Mouse (Mus musculus): ENCODE measurements around the gene Cd28. TPM values are rescaled to one million over a fixed set of nuclear protein-coding genes. Genes with fewer than 3 reads are reported as not detected.

The Cd28 gene
- 0.19 and 0.27 TPM in 2 replicates for polyA plus RNA-seq (2012; rRNA removed)

GRCm38 (mm10) chr1:60716567-60716966 is at the start of gene Cd28:
TSS of gene Cd28 (plus strand) at chr1:60716800.
- no peak for DNase-seq (ENCODE audit: low read depth)

- DNase-seq (ENCODE audit: low read depth) = no peak
Measured at GRCm38 (mm10) chr1:60667873-60668616, 48.6 kb upstream of the Cd28 start.

- DNase-seq (ENCODE audit: low read depth) = peak; percentile 70
Measured at GRCm38 (mm10) chr1:60669048-60669447, 47.6 kb upstream of the Cd28 start.

- DNase-seq (ENCODE audit: low read depth) = no peak
Measured at GRCm38 (mm10) chr1:60669664-60670063, 46.9 kb upstream of the Cd28 start.

GRCm38 (mm10) chr1:60670172-60670571 is 46.4 kb upstream of the Cd28 start:
- DNase-seq (ENCODE audit: low read depth) = no peak

GRCm38 (mm10) chr1:60683766-60684165 is 32.8 kb upstream of the Cd28 start:
- DNase-seq (ENCODE audit: low read depth) = no peak

- DNase-seq (ENCODE audit: low read depth) = peak; percentile 65
Measured at GRCm38 (mm10) chr1:60696115-60696895, 20.3 kb upstream of the Cd28 start.

GRCm38 (mm10) chr1:60702641-60703040 is 14.0 kb upstream of the Cd28 start:
- no peak for DNase-seq (ENCODE audit: low read depth)

GRCm38 (mm10) chr1:60713238-60713637 is 3.4 kb upstream of the Cd28 start:
- DNase-seq (ENCODE audit: low read depth) = no peak

GRCm38 (mm10) chr1:60715651-60716196 is 876 bp upstream of the Cd28 start:
- DNase-seq (ENCODE audit: low read depth) = no peak

- no peak for DNase-seq (ENCODE audit: low read depth)
Measured at GRCm38 (mm10) chr1:60718580-60718979, 2.0 kb downstream of the Cd28 start.

GRCm38 (mm10) chr1:60723555-60723954 is 7.0 kb downstream of the Cd28 start:
- no peak for DNase-seq (ENCODE audit: low read depth)

GRCm38 (mm10) chr1:60731940-60732339 is 15.3 kb downstream of the Cd28 start:
- no peak for DNase-seq (ENCODE audit: low read depth)

- no peak for DNase-seq (ENCODE audit: low read depth)
Measured at GRCm38 (mm10) chr1:60735072-60735907, 18.7 kb downstream of the Cd28 start.

- DNase-seq (ENCODE audit: low read depth) = no peak
Measured at GRCm38 (mm10) chr1:60735908-60736280, 19.3 kb downstream of the Cd28 start.

GRCm38 (mm10) chr1:60744266-60744665 is 27.7 kb downstream of the Cd28 start:
- no peak for DNase-seq (ENCODE audit: low read depth)

GRCm38 (mm10) chr1:60745664-60746063 is 29.1 kb downstream of the Cd28 start:
- DNase-seq (ENCODE audit: low read depth) = no peak

GRCm38 (mm10) chr1:60746153-60746552 is 29.6 kb downstream of the Cd28 start:
- no peak for DNase-seq (ENCODE audit: low read depth)

- DNase-seq (ENCODE audit: low read depth) = no peak
Measured at GRCm38 (mm10) chr1:60746856-60747255, 30.3 kb downstream of the Cd28 start.

- DNase-seq (ENCODE audit: low read depth) = no peak
Measured at GRCm38 (mm10) chr1:60748286-60748685, 31.7 kb downstream of the Cd28 start.

- DNase-seq (ENCODE audit: low read depth) = no peak
Measured at GRCm38 (mm10) chr1:60748936-60749335, 32.3 kb downstream of the Cd28 start.

GRCm38 (mm10) chr1:60749346-60749840 is 32.8 kb downstream of the Cd28 start:
- no peak for DNase-seq (ENCODE audit: low read depth)

All from gonadal fat pad, adult 2 months (tissue).